Mouse (Mus musculus): ENCODE measurements around the gene Arhgap24. TPM values are rescaled to one million over a fixed set of nuclear protein-coding genes. Genes with fewer than 3 reads are reported as not detected.
A peak's percentile ranks its signal among the peaks of the same experiment; 100 is the strongest.

Arhgap24 gene
- polyA plus RNA-seq, 1 experiment, result 6.8 TPM

GRCm38 (mm10) chr5:102462948-102463347 is 18.2 kb upstream of the Arhgap24 start:
- TF ChIP-seq CTCF (IDR thresholded peaks at IDR 0.05; ENCODE audit: borderline replicate concordance, extremely low read depth, insufficient read depth, insufficient read length) (no peak), POLR2A (IDR thresholded peaks at IDR 0.05; ENCODE audit: borderline replicate concordance, extremely low read depth, insufficient read depth, insufficient read length, poor library complexity, severe bottlenecking) (no peak)
- DNase-seq (ENCODE audit: low read depth), result no peak

GRCm38 (mm10) chr5:102465372-102465771 is 15.8 kb upstream of the Arhgap24 start:
- TF ChIP-seq CTCF (IDR thresholded peaks at IDR 0.05; ENCODE audit: borderline replicate concordance, extremely low read depth, insufficient read depth, insufficient read length), result no peak
- no peak for TF ChIP-seq POLR2A (IDR thresholded peaks at IDR 0.05; ENCODE audit: borderline replicate concordance, extremely low read depth, insufficient read depth, insufficient read length, poor library complexity, severe bottlenecking)
- no peak for DNase-seq (ENCODE audit: low read depth)

GRCm38 (mm10) chr5:102468292-102468691 is 12.9 kb upstream of the Arhgap24 start:
- DNase-seq (ENCODE audit: low read depth), result no peak
- TF ChIP-seq POLR2A (IDR thresholded peaks at IDR 0.05; ENCODE audit: borderline replicate concordance, extremely low read depth, insufficient read depth, insufficient read length, poor library complexity, severe bottlenecking) (no peak), CTCF (IDR thresholded peaks at IDR 0.05; ENCODE audit: borderline replicate concordance, extremely low read depth, insufficient read depth, insufficient read length) (no peak)

GRCm38 (mm10) chr5:102470284-102470683 is 10.9 kb upstream of the Arhgap24 start:
- DNase-seq (ENCODE audit: low read depth), result peak; percentile 43
- no peak for TF ChIP-seq POLR2A (IDR thresholded peaks at IDR 0.05; ENCODE audit: borderline replicate concordance, extremely low read depth, insufficient read depth, insufficient read length, poor library complexity, severe bottlenecking)
- TF ChIP-seq CTCF (IDR thresholded peaks at IDR 0.05; ENCODE audit: borderline replicate concordance, extremely low read depth, insufficient read depth, insufficient read length), result no peak

GRCm38 (mm10) chr5:102478076-102478475 is 3.1 kb upstream of the Arhgap24 start:
- DNase-seq (ENCODE audit: low read depth), result peak; percentile 23
- TF ChIP-seq POLR2A (IDR thresholded peaks at IDR 0.05; ENCODE audit: borderline replicate concordance, extremely low read depth, insufficient read depth, insufficient read length, poor library complexity, severe bottlenecking), result no peak
- no peak for TF ChIP-seq CTCF (IDR thresholded peaks at IDR 0.05; ENCODE audit: borderline replicate concordance, extremely low read depth, insufficient read depth, insufficient read length)

GRCm38 (mm10) chr5:102483285-102483975 is 2.2 kb downstream of the Arhgap24 start:
- no peak for DNase-seq (ENCODE audit: low read depth)

GRCm38 (mm10) chr5:102491554-102491953 is 10.4 kb downstream of the Arhgap24 start:
- no peak for DNase-seq (ENCODE audit: low read depth)
- no peak for TF ChIP-seq CTCF (IDR thresholded peaks at IDR 0.05; ENCODE audit: borderline replicate concordance, extremely low read depth, insufficient read depth, insufficient read length)
- TF ChIP-seq POLR2A (IDR thresholded peaks at IDR 0.05; ENCODE audit: borderline replicate concordance, extremely low read depth, insufficient read depth, insufficient read length, poor library complexity, severe bottlenecking), result no peak

More at GRCm38 (mm10) chr5:102483285-102483975, 2.2 kb downstream of the Arhgap24 start:
- TF ChIP-seq POLR2A (IDR thresholded peaks at IDR 0.05; ENCODE audit: borderline replicate concordance, extremely low read depth, insufficient read depth, insufficient read length, poor library complexity, severe bottlenecking) (no peak), CTCF (IDR thresholded peaks at IDR 0.05; ENCODE audit: borderline replicate concordance, extremely low read depth, insufficient read depth, insufficient read length) (no peak)

GRCm38 (mm10) chr5:102492152-102492551 is 11.0 kb downstream of the Arhgap24 start:
- TF ChIP-seq POLR2A (IDR thresholded peaks at IDR 0.05; ENCODE audit: borderline replicate concordance, extremely low read depth, insufficient read depth, insufficient read length, poor library complexity, severe bottlenecking) (no peak), CTCF (IDR thresholded peaks at IDR 0.05; ENCODE audit: borderline replicate concordance, extremely low read depth, insufficient read depth, insufficient read length) (no peak)

GRCm38 (mm10) chr5:102494827-102495226 is 13.6 kb downstream of the Arhgap24 start:
- DNase-seq (ENCODE audit: low read depth), result peak; percentile 15
- TF ChIP-seq POLR2A (IDR thresholded peaks at IDR 0.05; ENCODE audit: borderline replicate concordance, extremely low read depth, insufficient read depth, insufficient read length, poor library complexity, severe bottlenecking), result no peak
- TF ChIP-seq CTCF (IDR thresholded peaks at IDR 0.05; ENCODE audit: borderline replicate concordance, extremely low read depth, insufficient read depth, insufficient read length), result no peak

More at GRCm38 (mm10) chr5:102492152-102492551, 11.0 kb downstream of the Arhgap24 start:
- DNase-seq (ENCODE audit: low read depth), result no peak

GRCm38 (mm10) chr5:102497205-102497604 is 16.0 kb downstream of the Arhgap24 start:
- DNase-seq (ENCODE audit: low read depth), result peak; percentile 41
- no peak for TF ChIP-seq POLR2A (IDR thresholded peaks at IDR 0.05; ENCODE audit: borderline replicate concordance, extremely low read depth, insufficient read depth, insufficient read length, poor library complexity, severe bottlenecking)

GRCm38 (mm10) chr5:102498747-102499146 is 17.6 kb downstream of the Arhgap24 start:
- no peak for DNase-seq (ENCODE audit: low read depth)
- TF ChIP-seq POLR2A (IDR thresholded peaks at IDR 0.05; ENCODE audit: borderline replicate concordance, extremely low read depth, insufficient read depth, insufficient read length, poor library complexity, severe bottlenecking) (no peak), CTCF (IDR thresholded peaks at IDR 0.05; ENCODE audit: borderline replicate concordance, extremely low read depth, insufficient read depth, insufficient read length) (no peak)

- TF ChIP-seq POLR2A (IDR thresholded peaks at IDR 0.05; ENCODE audit: borderline replicate concordance, extremely low read depth, insufficient read depth, insufficient read length, poor library complexity, severe bottlenecking), result no peak
- no peak for TF ChIP-seq CTCF (IDR thresholded peaks at IDR 0.05; ENCODE audit: borderline replicate concordance, extremely low read depth, insufficient read depth, insufficient read length)
- DNase-seq (ENCODE audit: low read depth), result no peak
These were observed 21.1 kb downstream of the Arhgap24 start for GRCm38 (mm10) chr5:102502333-102502732.
